Mouse (Mus musculus) adrenal gland, adult 18-20 months (tissue): ENCODE data around the gene Cst8. TPM values are rescaled to one million over a fixed set of nuclear protein-coding genes. Genes with fewer than 3 reads are reported as not detected.
"Not testable (repeated sequence)": the region's sequence is repeated elsewhere in the genome, so short reads cannot be mapped to it uniquely, and the experiment has no call there.

Experiments
- DNase-seq, 2 experiments: peaks; one replicate each; pipeline ENCODE4 v3.0.0; 2021 to 2022; ENCODE audit warnings: low spot score in 2 of 2
- long read RNA-seq, 2 experiments: library from polyadenylated mRNA; stranded (forward); transcript quantifications; one replicate each; pipeline ENCODE4 v2.0.0; 2021
- total RNA-seq, 2 experiments: library from RNA; stranded (reverse); gene quantifications; 1 replicate in 1 of 2; 2 replicates in 1 of 2; pipeline ENCODE4 v1.2.3; 2021

Gene Cst8
- 10 to 100 TPM in 1 of 2 experiments, 1 to 10 TPM in 1; 1.6 to 84.7 TPM for total RNA-seq
- long read RNA-seq, experiment 1: 0 reads
- long read RNA-seq, experiment 2, transcript Cst8-201 (4 exons, 768 nt): major isoform, 12 of 15 reads
- long read RNA-seq, experiment 2, partial matches to known transcripts: 2 of 15 reads
- long read RNA-seq, experiment 2, other reads (novel, unspliced or antisense): 1 of 15 reads

DNA sequence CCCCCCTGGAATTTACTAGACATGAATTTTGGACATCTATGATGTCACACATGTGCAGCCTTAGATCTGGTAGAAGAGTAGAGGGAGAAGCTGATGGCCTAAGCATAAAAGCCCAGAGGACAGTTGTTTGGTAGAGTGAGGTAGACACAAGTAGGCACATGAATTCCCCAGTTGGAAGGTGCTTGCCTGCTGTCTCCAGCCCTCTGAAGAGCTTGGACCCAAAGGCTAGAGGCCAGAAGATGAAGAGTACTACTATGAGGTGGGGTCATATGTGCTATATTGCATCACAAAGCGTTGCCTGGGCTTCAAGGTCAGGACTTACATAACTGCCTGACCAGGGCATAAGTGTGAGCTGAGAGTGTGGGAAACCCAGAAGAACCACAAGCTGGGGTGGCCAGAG lies at the start of gene Cst8:
Cst8 (plus strand) TSS at position 301 of the 400 bp plus-strand sequence.
- no peak for DNase-seq

DNA sequence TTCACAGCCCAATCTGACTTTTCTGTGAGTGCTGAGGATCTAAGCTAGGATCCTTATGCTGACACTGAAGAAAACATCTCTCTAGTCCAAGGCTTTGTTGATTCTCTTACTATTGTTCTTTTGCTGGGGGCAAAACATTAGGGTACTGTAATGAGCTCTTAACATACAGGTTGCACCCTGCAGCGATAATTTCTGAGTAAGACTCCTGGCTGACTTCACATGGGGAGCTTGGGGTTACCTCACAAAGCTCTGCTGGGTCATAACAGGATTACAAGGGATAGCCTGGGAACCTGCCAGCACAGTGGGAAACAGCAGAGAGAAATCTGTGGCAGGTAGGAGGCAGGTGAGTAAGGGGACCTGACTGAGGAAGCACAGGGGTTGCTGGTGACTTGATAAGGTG lies 48.5 kb upstream of the Cst8 start, which contains the start of gene Cstl1:
Cstl1 (plus strand) TSS at position 301 of the 400 bp plus-strand sequence.
- DNase-seq: no peak

DNA sequence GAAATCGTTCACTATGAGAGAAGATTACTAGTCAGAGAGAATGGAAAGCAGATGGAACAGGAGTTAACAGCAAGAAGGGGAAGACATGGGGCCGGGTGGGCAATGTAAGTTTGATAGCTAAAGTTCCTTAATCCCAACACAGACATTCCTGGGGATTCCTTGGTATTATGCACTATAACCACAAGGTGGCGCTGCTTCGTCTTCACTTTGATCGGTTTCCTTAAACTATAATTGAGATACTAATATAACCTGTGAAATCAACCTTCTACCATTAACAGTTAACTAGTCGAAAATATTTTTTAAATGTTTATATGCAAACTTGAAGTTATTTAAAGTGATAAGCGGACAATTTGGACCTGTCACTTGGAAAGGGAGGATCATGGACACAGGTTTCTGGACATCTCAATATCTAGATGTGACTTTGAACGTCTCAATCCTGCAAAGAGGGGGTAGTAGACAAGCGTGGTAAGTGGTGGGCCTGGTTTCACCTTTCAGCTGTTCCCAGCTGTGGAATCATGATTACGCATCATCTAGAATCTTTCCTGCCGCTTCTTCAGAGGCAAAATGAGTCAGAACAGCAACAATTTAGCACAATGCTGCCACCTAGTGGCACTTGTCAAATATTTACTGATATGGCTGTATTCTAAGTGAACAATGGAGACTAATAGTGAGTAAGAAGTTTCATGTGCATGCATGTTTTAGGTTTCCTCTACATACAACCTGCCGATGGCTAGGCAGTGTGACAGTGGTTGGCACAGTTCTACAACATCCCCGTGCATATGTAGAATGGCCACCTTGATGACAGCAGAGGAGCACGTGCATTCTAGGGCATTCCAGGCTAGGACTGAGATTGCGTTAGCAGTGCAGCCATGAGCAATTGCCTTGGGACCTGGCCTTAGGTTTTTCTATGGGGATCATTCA lies 46.4 kb upstream of the Cst8 start:
- DNase-seq: peak; percentile 53 to 66

DNA sequence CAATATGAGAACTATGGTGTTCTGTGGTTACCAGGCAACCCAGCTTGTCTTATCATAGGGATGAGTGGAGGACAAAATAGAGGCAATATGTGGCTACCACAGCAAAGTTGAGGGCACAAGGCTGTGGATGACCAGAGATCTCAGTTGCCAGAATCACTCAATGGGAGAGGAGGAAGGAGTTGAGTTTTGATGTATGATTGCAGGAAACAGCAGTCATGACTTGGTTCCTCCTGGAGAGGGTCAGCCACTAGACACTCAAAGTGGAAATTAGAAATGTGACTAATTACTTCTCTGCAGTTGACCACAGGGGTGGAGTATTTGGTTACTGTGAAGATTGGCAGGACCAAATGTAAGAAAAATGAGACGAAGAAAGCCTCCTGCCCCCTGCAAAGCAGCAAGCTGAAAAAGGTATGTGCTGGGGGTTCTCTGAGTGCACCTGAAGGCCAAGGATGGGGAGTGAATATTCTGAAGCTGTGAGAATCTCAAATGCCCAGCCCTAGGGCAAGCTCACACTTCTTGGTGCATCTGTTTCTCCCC lies 44.2 kb upstream of the Cst8 start:
- no peak for DNase-seq

DNA sequence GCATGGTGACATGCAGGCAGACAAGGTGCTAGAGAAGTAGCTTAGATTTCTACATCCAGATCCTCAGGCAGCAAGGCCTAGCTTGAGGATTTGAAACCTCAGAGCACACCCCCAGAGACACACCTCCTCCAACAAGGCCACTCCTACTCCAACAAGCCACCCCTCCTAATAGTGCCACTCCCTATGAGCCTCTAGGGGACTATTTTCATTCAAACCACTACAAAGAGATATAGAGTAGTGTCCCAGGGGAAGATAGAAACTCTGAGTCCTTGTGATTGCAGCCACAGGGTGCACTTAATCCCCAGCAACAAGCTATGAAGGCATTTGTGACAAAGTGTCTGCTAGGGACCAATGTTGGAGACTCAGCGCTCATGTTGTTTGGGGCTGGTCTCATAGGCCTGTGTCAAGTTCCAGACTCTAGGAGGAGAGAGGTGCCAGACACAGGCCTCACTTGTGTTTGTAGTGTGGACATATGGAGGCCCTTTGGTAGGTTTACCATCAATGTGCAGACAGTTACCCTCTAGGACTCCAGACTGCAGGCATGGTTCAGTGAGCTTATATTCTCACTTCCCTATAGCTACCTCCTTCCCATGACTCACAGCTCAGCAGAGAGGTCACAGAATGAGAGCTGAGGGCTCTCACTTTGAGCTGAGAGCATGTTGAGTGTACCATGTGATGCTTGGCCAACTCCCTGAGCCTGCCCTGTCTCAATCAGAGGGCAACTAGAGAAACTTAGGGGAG lies 34.8 kb upstream of the Cst8 start:
- no peak for DNase-seq

DNA sequence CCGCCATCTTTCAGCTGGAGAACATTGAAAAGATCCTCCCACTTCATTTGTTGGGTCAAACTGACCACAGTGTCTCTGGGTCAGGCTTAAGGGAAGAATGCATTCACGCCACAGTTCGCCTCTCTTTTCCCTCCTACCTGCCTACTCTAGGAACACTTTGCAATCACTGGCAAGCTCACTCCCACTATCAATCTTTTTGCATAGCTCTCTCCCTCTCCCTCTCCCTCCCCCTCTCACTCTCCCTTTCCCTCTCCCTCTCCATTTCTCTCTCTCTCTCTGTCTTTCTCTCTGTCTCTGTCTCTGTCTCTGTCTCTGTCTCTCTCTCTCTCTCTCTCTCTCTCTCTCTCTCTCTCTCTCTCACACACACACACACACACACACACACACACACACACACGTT lies 27.2 kb upstream of the Cst8 start, which contains the start of gene Cst11:
Cst11 (minus strand) TSS at position 101 of the 400 bp plus-strand sequence.
- DNase-seq: not testable (repeated sequence)

DNA sequence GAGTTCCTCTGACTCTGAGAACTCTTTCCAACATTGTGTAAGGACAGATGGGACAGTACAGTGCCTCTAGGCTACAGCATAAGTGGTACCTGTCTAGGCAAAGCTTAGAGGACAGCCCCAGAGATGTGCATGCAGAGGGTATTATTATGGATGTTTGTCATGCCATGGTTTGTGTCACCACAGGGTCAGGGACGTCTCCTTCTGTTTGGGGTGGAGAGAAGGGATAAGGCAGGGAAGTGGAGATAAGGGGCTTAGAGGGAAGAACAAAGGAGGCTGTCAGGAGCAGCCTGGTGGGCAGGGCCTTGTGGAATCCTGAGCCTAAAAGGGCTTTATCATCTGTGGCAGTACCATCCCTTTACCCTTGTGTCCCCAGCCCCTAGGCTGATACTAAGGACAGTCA lies 16.9 kb upstream of the Cst8 start, which contains the start of gene 8030411F24Rik:
8030411F24Rik (plus strand) TSS at position 301 of the 400 bp plus-strand sequence.
- no peak for DNase-seq

DNA sequence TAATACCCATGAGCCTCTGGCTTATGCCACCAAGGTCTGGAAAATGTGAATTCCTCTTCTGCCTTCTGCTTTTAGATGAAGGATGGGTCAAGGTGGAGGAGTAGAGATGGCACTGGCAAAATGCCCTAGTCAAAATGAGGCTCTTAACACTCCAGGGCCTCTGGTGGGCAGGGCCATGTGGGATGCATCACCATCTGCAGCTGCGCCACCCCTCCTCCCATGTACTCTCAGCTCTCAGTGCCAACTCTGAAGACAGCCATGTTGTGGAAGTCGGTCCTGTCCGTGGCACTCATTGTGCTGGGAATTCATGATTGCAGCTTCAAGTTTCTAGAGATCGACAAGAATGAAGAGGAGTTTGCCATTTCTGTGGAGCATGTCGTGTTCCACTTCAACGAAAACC lies 9.4 kb upstream of the Cst8 start, which contains the start of gene Cst12:
Cst12 (plus strand) TSS at position 220 of the 400 bp plus-strand sequence.
- DNase-seq: no peak

DNA sequence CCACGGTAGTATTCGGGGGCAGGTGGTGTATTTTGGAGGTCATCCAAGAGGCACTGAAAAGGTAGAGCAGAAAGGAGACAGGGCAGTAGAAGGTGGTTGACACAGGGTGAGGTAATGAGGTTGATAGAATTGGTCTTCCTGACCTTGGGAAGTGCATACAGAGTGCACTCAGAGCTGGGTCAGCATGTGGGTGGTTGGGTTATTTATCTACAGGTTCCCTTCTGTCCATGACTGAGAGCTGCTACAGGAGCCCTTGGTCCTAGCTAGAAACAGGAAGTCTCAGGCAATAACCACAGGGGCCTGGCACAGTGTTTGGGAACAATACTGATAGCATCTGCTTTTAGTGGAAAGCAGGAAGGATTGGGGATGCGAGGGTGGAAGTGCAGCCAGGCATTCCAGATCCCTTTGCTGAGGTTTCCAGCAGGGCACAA lies 2.9 kb downstream of the Cst8 start:
- DNase-seq: no peak

DNA sequence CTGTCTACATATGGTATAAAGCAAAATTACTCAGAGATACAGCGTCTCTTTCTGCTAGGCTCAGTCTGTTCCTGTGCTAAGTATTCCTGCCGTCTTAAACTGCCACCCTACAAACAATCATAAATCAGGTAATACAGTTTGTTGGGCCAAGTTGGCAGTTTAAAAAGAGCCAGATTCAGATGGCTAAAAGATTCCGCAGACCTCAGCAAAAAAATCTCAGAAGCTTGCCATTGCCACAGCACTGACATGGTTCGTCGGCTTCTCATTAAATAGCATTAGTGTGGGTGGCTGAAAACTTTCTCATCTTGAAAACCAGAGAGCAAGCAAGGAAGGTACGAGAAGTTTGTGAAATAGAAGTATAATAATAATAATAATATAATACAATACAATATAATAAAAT lies 8.1 kb downstream of the Cst8 start:
- no peak for DNase-seq

DNA sequence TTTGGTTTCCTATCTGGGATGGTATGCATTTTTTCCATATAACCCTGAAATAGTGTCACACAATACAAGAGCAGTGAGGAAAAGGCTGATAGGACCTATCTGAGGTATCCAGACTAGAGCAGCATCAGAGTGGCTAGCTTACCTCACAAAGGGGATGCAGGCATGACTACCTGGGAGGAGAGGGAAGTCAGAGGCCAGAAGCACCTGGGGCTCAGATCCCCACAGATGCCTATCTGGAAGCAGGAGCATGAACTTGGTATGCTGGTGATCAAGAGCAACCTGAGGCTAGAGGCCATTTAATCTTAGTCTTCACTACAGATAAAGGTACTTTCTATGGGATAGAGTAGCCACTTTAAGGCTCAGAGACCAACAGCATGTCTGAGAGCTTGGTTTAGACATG lies 21.3 kb downstream of the Cst8 start, which contains the start of gene Cst13:
Cst13 (plus strand) TSS at position 173 of the 400 bp plus-strand sequence.
- DNase-seq: no peak

DNA sequence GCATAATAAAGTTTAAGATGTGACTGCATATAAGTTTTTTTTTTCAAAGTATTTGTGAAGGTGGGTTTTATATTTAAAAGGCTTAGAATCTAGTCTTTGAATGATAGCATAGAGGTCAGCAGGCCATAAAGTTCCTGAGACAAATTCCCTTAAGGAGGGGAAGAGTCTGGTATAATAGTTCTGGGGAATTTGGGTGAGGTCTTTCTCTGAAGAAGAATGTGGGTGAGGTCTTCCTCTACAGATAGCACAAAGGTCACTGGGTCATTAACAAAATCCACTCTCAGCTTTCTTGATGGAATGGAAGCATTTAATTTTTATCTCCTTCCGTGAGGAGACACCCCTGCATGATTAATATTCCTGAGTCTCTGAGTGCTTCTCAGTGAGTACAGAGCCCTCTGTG lies 27.4 kb downstream of the Cst8 start:
- no peak for DNase-seq

DNA sequence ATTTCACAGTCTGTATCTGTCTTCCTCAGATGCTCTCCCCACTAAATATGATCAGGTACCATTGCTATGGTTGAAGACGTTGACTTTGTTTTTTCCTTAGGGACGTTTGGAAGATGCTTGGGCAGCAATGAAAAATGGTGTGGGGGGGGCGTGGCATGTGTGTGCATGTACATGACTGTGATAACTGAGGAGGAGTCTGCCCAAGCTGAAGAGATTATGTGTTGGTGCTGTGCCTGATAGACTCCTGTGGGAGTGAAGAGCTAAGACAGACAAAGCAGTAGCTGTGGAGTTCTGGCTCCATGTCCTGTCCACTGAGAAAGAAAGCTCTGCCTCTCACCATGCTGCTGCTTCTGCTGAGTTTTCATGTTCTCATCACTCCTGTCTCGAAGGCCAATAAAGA lies 36.3 kb downstream of the Cst8 start, which contains the start of gene Cst9:
Cst9 (plus strand) TSS at position 236 of the 400 bp plus-strand sequence.
- no peak for DNase-seq

DNA sequence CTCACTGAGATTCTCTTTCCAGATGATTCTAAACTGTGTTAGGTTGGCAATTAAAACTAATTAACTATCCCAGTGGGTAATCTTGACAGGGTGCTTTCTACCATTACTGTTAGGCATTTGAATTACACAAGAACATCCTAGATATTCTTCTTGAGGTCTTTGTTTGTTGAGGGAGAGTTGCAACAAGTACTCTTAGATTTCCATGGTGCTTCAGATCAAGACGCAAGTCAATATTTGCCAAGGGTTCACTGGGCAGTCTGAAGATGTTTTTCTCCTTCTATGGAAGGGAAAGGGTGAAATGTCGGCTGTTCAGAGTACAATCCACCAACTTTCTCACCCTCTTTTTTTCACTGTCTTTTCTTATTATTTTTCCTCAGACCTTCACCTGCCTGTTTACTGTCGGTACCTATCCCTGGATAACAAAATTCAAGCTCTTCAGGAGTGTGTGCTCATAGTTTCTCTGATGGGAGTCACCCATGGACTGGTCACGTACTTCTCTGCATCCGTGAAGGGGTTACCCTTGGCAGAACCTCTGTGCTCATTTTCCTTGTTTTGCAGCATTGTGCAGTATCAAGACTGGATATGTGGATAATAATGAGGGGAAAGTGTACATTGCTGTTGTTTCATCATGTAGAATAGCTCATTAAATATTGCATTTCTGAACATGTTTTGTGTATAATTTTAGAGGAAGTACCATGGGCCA lies 39.6 kb downstream of the Cst8 start:
- no peak for DNase-seq

DNA sequence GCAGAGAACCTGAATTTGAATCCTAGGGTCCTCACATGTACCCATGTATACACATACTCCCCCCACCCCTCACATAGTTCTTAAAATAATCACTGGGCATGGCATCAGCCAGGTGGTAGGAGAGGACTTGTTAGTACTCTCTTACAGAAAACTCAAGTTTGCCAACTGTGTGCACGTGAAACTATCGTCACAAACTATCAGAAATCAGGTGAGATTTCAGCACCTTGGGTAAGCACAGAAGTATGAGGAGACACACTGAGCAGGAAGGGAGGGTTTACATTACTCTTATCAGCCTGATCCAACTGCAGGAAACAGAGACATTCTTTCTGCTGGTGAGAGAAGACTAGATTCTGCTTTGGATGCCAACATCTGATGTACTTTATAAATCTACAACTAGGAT lies 40.6 kb downstream of the Cst8 start:
- no peak for DNase-seq

DNA sequence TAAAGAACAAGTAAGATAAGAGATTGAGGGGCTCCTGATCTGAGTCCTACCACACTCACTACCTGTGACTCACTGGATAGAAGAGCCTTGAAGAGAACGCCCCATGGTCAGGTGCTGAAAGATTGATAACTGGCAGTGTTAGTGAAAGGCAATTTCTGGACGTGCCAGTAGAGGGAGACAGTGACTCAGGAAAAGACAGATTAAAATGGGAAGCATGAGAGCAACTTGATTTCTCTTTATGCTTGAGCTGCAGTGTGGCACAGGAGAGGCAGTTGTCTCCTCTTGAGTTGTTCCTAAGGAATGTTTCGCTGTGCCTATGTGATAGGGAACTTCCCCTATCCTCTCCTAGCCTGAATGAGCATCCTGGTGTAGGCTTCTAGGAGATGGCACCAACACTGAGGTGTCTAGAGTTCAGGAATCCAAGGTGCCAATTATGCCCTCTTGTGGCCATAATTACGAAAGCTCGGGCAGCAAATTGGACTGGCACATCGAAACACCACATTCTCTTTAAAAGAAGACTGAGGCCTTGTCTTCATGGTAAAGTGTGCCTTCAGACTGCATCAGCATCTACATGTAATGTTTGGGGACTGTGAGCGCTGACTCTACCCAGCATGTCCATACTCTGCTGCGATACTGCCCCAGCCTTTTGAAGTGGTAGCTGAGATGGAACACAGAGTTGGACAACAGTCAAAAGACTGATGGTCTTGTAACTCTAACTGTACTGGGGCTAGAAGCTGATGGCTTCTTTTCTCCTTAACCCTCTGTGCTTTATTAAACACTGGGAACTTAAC lies 52.7 kb downstream of the Cst8 start:
- DNase-seq: peak; percentile 72 to 79
